Mouse (Mus musculus) midbrain, embryonic 14.5 days (tissue): ENCODE measurements around the gene Phldb2. TPM values are rescaled to one million over a fixed set of nuclear protein-coding genes. Genes with fewer than 3 reads are reported as not detected.

Experiments
- ATAC-seq: fragments of 200-750 bp; cut with Nextera tagmentation; 2 replicates; pipeline ENCODE4 v1.8.0; 2017; ENCODE audit warnings: moderate number of reproducible peaks, moderate library complexity; ENCODE audit not compliant: low FRiP score, low TSS enrichment
- DNase-seq: peaks from one replicate; pipeline ENCODE4 v3.0.0-alpha.2; 2015
- H3K27ac ChIP-seq: fragments of 300-500 bp; sonication (generic); replicated peaks from 2 replicates; pipeline ENCODE4 v1.5.1; 2014; ENCODE audit warnings: mild to moderate bottlenecking, low read depth, low read length, moderate library complexity
- H3K27me3 ChIP-seq: fragments of 300-500 bp; sonication (generic); 2 replicates; pipeline ENCODE4 v1.6.1; 2014; ENCODE audit warnings: low read length, control low read depth, mixed read lengths; ENCODE audit not compliant: control insufficient read depth, insufficient read depth
- H3K36me3 ChIP-seq: fragments of 300-500 bp; sonication (generic); 2 replicates; pipeline ENCODE4 v1.6.1; 2014; ENCODE audit warnings: low read length, control low read depth; ENCODE audit not compliant: control insufficient read depth, insufficient read depth
- H3K4me1 ChIP-seq: fragments of 300-500 bp; sonication (generic); 2 replicates; pipeline ENCODE4 v1.6.1; 2014; ENCODE audit warnings: mild to moderate bottlenecking, antibody characterized with exemption, low read length, control low read depth; ENCODE audit not compliant: control insufficient read depth, insufficient read depth
- H3K4me2 ChIP-seq: fragments of 300-500 bp; sonication (generic); 2 replicates; pipeline ENCODE4 v1.6.1; 2014; ENCODE audit warnings: mild to moderate bottlenecking, low read length, moderate library complexity
- H3K4me3 ChIP-seq: fragments of 300-500 bp; sonication (generic); replicated peaks from 2 replicates; pipeline ENCODE4 v1.5.1; 2014; ENCODE audit warnings: low read depth, low read length
- H3K9ac ChIP-seq: fragments of 300-500 bp; sonication (generic); replicated peaks from 2 replicates; pipeline ENCODE4 v1.6.1; 2014; ENCODE audit warnings: mild to moderate bottlenecking, low read length, moderate library complexity
- H3K9me3 ChIP-seq: fragments of 300-500 bp; sonication (generic); 2 replicates; pipeline ENCODE4 v1.6.1; 2016; ENCODE audit warnings: low read length, control low read depth, mixed read lengths; ENCODE audit not compliant: control insufficient read depth
- WGBS: fragments of 180-500 bp; shearing (Covaris S2); extraction: QIAGEN DNeasy Blood & Tissue Kit; methylation state at CpG from one replicate; pipeline ENCODE4 v1.1.7; 2014; 5-methylcytosine and 5-hydroxymethylcytosine counted together
- polyA plus RNA-seq: library from polyadenylated mRNA; unstranded; fragments of >200 nt; fragmentation: Nextera tagmentation; extraction: Ambion mirVana; gene quantifications from 2 replicates; pipeline ENCODE4 v1.2.1, GENCODE M21; 2014

Phldb2 gene
- polyA plus RNA-seq, 1 experiment from 2014 or later: 6.4 TPM

GRCm38 (mm10) chr16:45960978-45961377 lies 7.6 kb upstream of the Phldb2 start:
- Histone ChIP-seq H3K36me3 (no peaks in the 10 kb centered on the region), H3K9me3 (no peaks in the 10 kb centered on the region), H3K4me1 (no peaks in the 10 kb centered on the region), H3K27me3 (no peaks in the 10 kb centered on the region), H3K4me2 (no peak overlapping the region), H3K27ac (no peak overlapping the region), H3K4me3 (no peak overlapping the region), H3K9ac (no peak overlapping the region)
- WGBS: 77% methylated on average over 3 of the region's 3 CpGs
- DNase-seq (no peak), ATAC-seq (no peak)

GRCm38 (mm10) chr16:45956390-45956950 lies 3.1 kb upstream of the Phldb2 start:
- Histone ChIP-seq H3K36me3 (no peaks in the 10 kb centered on the region), H3K27me3 (no peaks in the 10 kb centered on the region), H3K4me3 (no peak overlapping the region), H3K4me1 (no peaks in the 10 kb centered on the region), H3K27ac (no peak overlapping the region), H3K4me2 (no peak overlapping the region), H3K9me3 (no peaks in the 10 kb centered on the region), H3K9ac (no peak overlapping the region)
- no peak for DNase-seq
- no peak for ATAC-seq
- WGBS: 90% methylated on average over 4 of the region's 4 CpGs

GRCm38 (mm10) chr16:45952501-45952900 lies 897 bp downstream of the Phldb2 start:
- no peak overlapping the region for H3K4me2 ChIP-seq
- no peaks in the 10 kb centered on the region for H3K4me1 ChIP-seq
- DNase-seq: no peak
- H3K9ac ChIP-seq: no peak overlapping the region
- H3K27me3 ChIP-seq: no peaks in the 10 kb centered on the region
- H3K4me3 ChIP-seq: no peak overlapping the region
- ATAC-seq: no peak
- no peaks in the 10 kb centered on the region for H3K9me3 ChIP-seq
- H3K27ac ChIP-seq: no peak overlapping the region
- H3K36me3 ChIP-seq: no peaks in the 10 kb centered on the region
- WGBS: 78% methylated on average over 5 of the region's 5 CpGs

- Histone ChIP-seq H3K4me3 (no peak overlapping the region), H3K36me3 (no peaks in the 10 kb centered on the region), H3K4me1 (no peaks in the 10 kb centered on the region), H3K9me3 (no peaks in the 10 kb centered on the region), H3K9ac (no peak overlapping the region), H3K27me3 (no peaks in the 10 kb centered on the region), H3K4me2 (no peak overlapping the region), H3K27ac (no peak overlapping the region)
- no peak for DNase-seq
- WGBS: 91% methylated on average over 2 of the region's 2 CpGs
- ATAC-seq: no peak
Observed at GRCm38 (mm10) chr16:45952035-45952434, 1.4 kb downstream of the Phldb2 start.

- Histone ChIP-seq H3K27ac (no peak overlapping the region), H3K4me3 (no peak overlapping the region), H3K4me2 (no peak overlapping the region), H3K27me3 (no peaks in the 10 kb centered on the region), H3K9ac (no peak overlapping the region), H3K36me3 (no peaks in the 10 kb centered on the region), H3K9me3 (no peaks in the 10 kb centered on the region), H3K4me1 (no peaks in the 10 kb centered on the region)
- WGBS: 91% methylated on average over 2 of the region's 2 CpGs
- DNase-seq (no peak), ATAC-seq (no peak)
Observed at GRCm38 (mm10) chr16:45946335-45946734, 7.1 kb downstream of the Phldb2 start.

GRCm38 (mm10) chr16:45945649-45946048 lies 7.7 kb downstream of the Phldb2 start:
- Histone ChIP-seq H3K9me3 (no peaks in the 10 kb centered on the region), H3K27ac (no peak overlapping the region), H3K4me2 (no peak overlapping the region), H3K36me3 (no peaks in the 10 kb centered on the region), H3K27me3 (no peaks in the 10 kb centered on the region), H3K4me1 (no peaks in the 10 kb centered on the region), H3K9ac (no peak overlapping the region), H3K4me3 (no peak overlapping the region)
- 89% methylated on average over 5 of the region's 5 CpGs for WGBS
- ATAC-seq (no peak), DNase-seq (no peak)

- Histone ChIP-seq H3K9me3 (no peaks in the 10 kb centered on the region), H3K27me3 (no peaks in the 10 kb centered on the region), H3K4me3 (no peak overlapping the region), H3K4me1 (no peaks in the 10 kb centered on the region), H3K4me2 (no peak overlapping the region), H3K27ac (no peak overlapping the region), H3K36me3 (no peaks in the 10 kb centered on the region), H3K9ac (no peak overlapping the region)
- 69% methylated on average over 11 of the region's 11 CpGs for WGBS
- no peak for ATAC-seq
- DNase-seq: no peak
Observed at GRCm38 (mm10) chr16:45945174-45945631, 8.2 kb downstream of the Phldb2 start.

- H3K27me3 ChIP-seq: no peaks in the 10 kb centered on the region
- H3K4me1 ChIP-seq: no peaks in the 10 kb centered on the region
- no peak overlapping the region for H3K9ac ChIP-seq
- no peak overlapping the region for H3K4me2 ChIP-seq
- H3K4me3 ChIP-seq: no peak overlapping the region
- H3K27ac ChIP-seq: no peak overlapping the region
- no peak for DNase-seq
- no peaks in the 10 kb centered on the region for H3K36me3 ChIP-seq
- 92% methylated on average over 8 of the region's 8 CpGs for WGBS
- ATAC-seq: no peak
- 0 out of 2 replicates have a peak, but pooled peaks cover 3% of the 10 kb centered on the region for H3K9me3 ChIP-seq
Observed at GRCm38 (mm10) chr16:45942169-45942891, 11.1 kb downstream of the Phldb2 start.

- Histone ChIP-seq H3K36me3 (no peaks in the 10 kb centered on the region), H3K27ac (no peak overlapping the region), H3K27me3 (no peaks in the 10 kb centered on the region), H3K4me2 (no peak overlapping the region), H3K9ac (no peak overlapping the region), H3K9me3 (0 out of 2 replicates have a peak, but pooled peaks cover 3% of the 10 kb centered on the region), H3K4me1 (no peaks in the 10 kb centered on the region), H3K4me3 (no peak overlapping the region)
- whole genome bisulfite sequencing: 86% methylated on average over 2 of the region's 2 CpGs
- ATAC-seq (no peak), DNase-seq (no peak)
Observed at GRCm38 (mm10) chr16:45940701-45941100, 12.7 kb downstream of the Phldb2 start.
